Mouse (Mus musculus) ES-Bruce4 (cell line): ENCODE data around the gene Mad1l1.

ENCODE experiments used
- CTCF ChIP-seq: IDR thresholded peaks from one replicate; pipeline ENCODE4 v1.8.1; 2011; ENCODE audit warnings: low read depth, low read length
- EP300 ChIP-seq: IDR thresholded peaks from 2 replicates; pipeline ENCODE4 v1.6.1; 2011; ENCODE audit warnings: low read depth, low read length; ENCODE audit not compliant: insufficient read depth

DNA sequence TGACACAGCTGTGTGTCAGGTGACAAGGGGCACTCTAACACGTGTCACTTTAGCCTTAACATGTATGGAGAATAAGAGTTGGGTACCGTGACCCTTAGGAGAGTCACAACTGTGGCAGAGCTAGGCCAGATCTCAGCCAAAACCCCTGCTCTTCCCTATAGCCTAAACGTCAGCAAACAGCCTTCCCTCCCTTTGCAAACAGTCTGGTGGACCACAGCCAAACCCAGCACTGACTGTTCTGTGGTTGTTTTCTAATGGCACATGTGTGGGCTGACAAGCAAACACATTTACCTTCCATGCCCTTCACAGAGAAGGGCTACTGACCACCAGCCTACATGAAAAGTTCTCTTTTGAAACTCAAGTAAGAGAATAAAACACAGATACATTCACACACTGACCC lies 116.9 kb downstream of the Mad1l1 start:
- TF ChIP-seq EP300, result no peak
- TF ChIP-seq CTCF, result no peak
